Mouse (Mus musculus): Measurements from ENCODE around the gene Klf17.

DNA sequence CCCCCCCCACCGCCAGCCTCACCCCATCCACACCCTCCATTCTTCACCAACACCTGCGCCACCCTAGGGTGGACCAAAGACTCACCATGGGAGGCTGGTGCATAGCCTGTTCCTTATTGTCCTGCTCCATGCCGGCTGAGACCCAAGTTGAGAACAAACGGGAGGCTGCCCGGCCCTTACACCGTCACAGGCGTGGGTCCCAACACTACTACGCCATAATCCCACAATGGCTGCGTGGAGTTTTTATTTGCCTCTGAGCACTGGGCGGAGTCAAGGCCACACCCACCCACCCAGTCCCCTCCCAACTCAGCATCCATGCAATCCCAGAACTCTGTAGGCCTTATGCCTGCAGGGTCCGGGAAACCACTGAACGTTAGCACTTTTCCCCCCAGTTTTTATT is at the start of gene Klf17:
- TF ChIP-seq CTCF (IDR thresholded peaks at IDR 0.05; ENCODE audit: insufficient read depth, low read depth, low read length) (no peak), POLR2A (IDR thresholded peaks at IDR 0.05; ENCODE audit: insufficient read depth, low read depth, low read length) (no peak)

All from olfactory bulb, adult 2 months (tissue).